7 mouse cellular contexts compared by ENCODE assay signal in the genomic region with DNA sequence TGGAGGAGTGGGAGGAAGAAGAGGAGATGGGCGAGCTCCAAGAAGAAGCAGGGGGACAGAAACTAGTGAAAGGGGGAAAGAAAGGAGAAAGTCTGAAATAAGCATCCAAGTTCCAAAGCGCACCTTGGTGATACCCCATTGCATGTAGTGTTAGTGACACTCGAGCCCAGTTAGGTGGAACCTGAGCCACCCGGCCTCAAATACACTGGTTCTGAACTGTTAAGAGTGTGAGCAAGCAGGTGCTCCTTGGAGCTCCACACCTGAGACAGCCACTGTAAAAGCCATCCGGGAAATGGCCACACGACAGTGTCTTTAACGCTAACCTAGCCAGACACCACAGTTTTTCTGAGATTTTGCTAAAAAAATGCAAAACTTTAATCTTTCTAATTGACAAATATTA. TPM values are rescaled to one million over a fixed set of nuclear protein-coding genes. Genes with fewer than 3 reads are reported as not detected.
A peak's percentile ranks its signal among the peaks of the same experiment; 100 is the strongest.
DNase-seq lines count a peak whose midpoint lies in the region; ATAC-seq and TF ChIP-seq lines count a peak whose summit lies in the region.

No protein-coding gene starts in this region.

- H3K4me2 ChIP-seq in lung, embryonic 14.5 days: peak overlapping the region; percentile 57
- peak overlapping the region; percentile 41 for H3K4me2 ChIP-seq in embryonic facial prominence, embryonic 12.5 days (replicated peaks)
- H3K4me2 ChIP-seq in hindbrain, embryonic 14.5 days (replicated peaks): peak overlapping the region; percentile 47
- H3K4me2 ChIP-seq in lung, embryonic 16.5 days (ENCODE audit: low read depth, low read length): peak overlapping the region; percentile 54

- peak overlapping the region; percentile 61 for H3K4me3 ChIP-seq in lung, embryonic 14.5 days (ENCODE audit: low read depth, low read length)
- H3K4me3 ChIP-seq in embryonic facial prominence, embryonic 12.5 days: peak overlapping the region; percentile 67
- H3K4me3 ChIP-seq in hindbrain, embryonic 14.5 days (replicated peaks; ENCODE audit: low read length): peak overlapping the region; percentile 66
- H3K4me3 ChIP-seq in lung, embryonic 16.5 days (ENCODE audit: low read length): peak overlapping the region; percentile 71

- H3K4me1 ChIP-seq in lung, embryonic 14.5 days (ENCODE audit: insufficient read depth): no peaks in the 10 kb centered on the region
- no peaks in the 10 kb centered on the region for H3K4me1 ChIP-seq in embryonic facial prominence, embryonic 12.5 days
- H3K4me1 ChIP-seq in hindbrain, embryonic 14.5 days (replicated peaks; ENCODE audit: control insufficient read depth, insufficient read depth, low read length): no peaks in the 10 kb centered on the region; the same call in 1 of the 2 replicates
- no peaks in the 10 kb centered on the region; the same call in 1 of the 2 replicates for H3K4me1 ChIP-seq in lung, embryonic 16.5 days (replicated peaks; ENCODE audit: control insufficient read depth, insufficient read depth, low read length)

- no peak for TF ChIP-seq CTCF in lung, embryonic 14.5 days (IDR thresholded peaks at IDR 0.05; ENCODE audit: low read depth)

- WGBS in lung, embryonic 14.5 days: 37% methylated on average over 7 of the region's 7 CpGs
- 35% methylated on average over 7 of the region's 7 CpGs for WGBS in embryonic facial prominence, embryonic 12.5 days
- WGBS in hindbrain, embryonic 14.5 days: 35% methylated on average over 7 of the region's 7 CpGs
- 32% methylated on average over 7 of the region's 7 CpGs for whole genome bisulfite sequencing in lung, embryonic 16.5 days

- H3K27me3 ChIP-seq in lung, embryonic 14.5 days (ENCODE audit: insufficient read depth, low read length): peaks cover 5% of the 10 kb centered on the region; the same call in 1 of the 2 replicates
- peaks cover 13% of the 10 kb centered on the region; the same call in 1 of the 2 replicates for H3K27me3 ChIP-seq in embryonic facial prominence, embryonic 12.5 days
- peaks cover 8% of the 10 kb centered on the region; the same call in 1 of the 2 replicates for H3K27me3 ChIP-seq in hindbrain, embryonic 14.5 days (ENCODE audit: control insufficient read depth, insufficient read depth, low read length)
- H3K27me3 ChIP-seq in lung, embryonic 16.5 days (ENCODE audit: control insufficient read depth, insufficient read depth, low read depth, low read length): no peaks in the 10 kb centered on the region; the same call in 1 of the 2 replicates

- H3K9ac ChIP-seq in lung, embryonic 14.5 days: peak overlapping the region; percentile 29; the same call in 1 of the 2 replicates
- H3K9ac ChIP-seq in embryonic facial prominence, embryonic 12.5 days: no peak overlapping the region
- peak overlapping the region; percentile 81 for H3K9ac ChIP-seq in hindbrain, embryonic 14.5 days
- H3K9ac ChIP-seq in lung, embryonic 16.5 days (ENCODE audit: low read length): peak overlapping the region; percentile 57

- no peaks in the 10 kb centered on the region for H3K36me3 ChIP-seq in lung, embryonic 14.5 days (ENCODE audit: insufficient read depth)
- no peaks in the 10 kb centered on the region for H3K36me3 ChIP-seq in embryonic facial prominence, embryonic 12.5 days
- H3K36me3 ChIP-seq in hindbrain, embryonic 14.5 days (replicated peaks; ENCODE audit: control insufficient read depth, insufficient read depth): no peaks in the 10 kb centered on the region
- H3K36me3 ChIP-seq in lung, embryonic 16.5 days (ENCODE audit: control insufficient read depth, insufficient read depth, low read length): no peaks in the 10 kb centered on the region

- no peak for ATAC-seq in lung, embryonic 14.5 days (ENCODE audit: insufficient read depth)
- no peak; the same call in 1 of the 2 replicates for ATAC-seq in embryonic facial prominence, embryonic 12.5 days (ENCODE audit: insufficient number of reproducible peaks, insufficient read depth, low FRiP score, low TSS enrichment)
- no peak for ATAC-seq in hindbrain, embryonic 14.5 days (ENCODE audit: low FRiP score)
- ATAC-seq in lung, embryonic 16.5 days (ENCODE audit: low read depth): no peak

- H3K9me3 ChIP-seq in lung, embryonic 14.5 days (ENCODE audit: low read depth, low read length): no peaks in the 10 kb centered on the region
- no peaks in the 10 kb centered on the region for H3K9me3 ChIP-seq in embryonic facial prominence, embryonic 12.5 days
- no peaks in the 10 kb centered on the region for H3K9me3 ChIP-seq in hindbrain, embryonic 14.5 days (ENCODE audit: control insufficient read depth, low read length)
- H3K9me3 ChIP-seq in lung, embryonic 16.5 days (ENCODE audit: control insufficient read depth, low read length): no peaks in the 10 kb centered on the region; the same call in 1 of the 2 replicates

- DNase-seq in lung, embryonic 14.5 days: peak; percentile 6
- DNase-seq in lung, postnatal 4 days: no peak
- DNase-seq in hindbrain, embryonic 14.5 days (ENCODE audit: low spot score): no peak
- DNase-seq in adrenal gland, postnatal 14 days: no peak
- no peak for DNase-seq in right cerebral cortex, postnatal 36 days (ENCODE audit: low spot score in 2 of 2)

- no peak overlapping the region for H3K27ac ChIP-seq in lung, embryonic 14.5 days (ENCODE audit: low read depth)
- no peak overlapping the region for H3K27ac ChIP-seq in embryonic facial prominence, embryonic 12.5 days
- H3K27ac ChIP-seq in hindbrain, embryonic 14.5 days: 0 out of 2 replicates have a peak overlapping the region, but pooled peaks have one; percentile 91
- no peak overlapping the region for H3K27ac ChIP-seq in lung, embryonic 16.5 days (ENCODE audit: low read length)

RNA-seq across cellular contexts. Expression of a gene that starts 0.5 kb away (rescaled TPM):
- polyA plus RNA-seq in lung, embryonic 14.5 days (2014; fragmentation: Nextera tagmentation; extraction: Ambion mirVana): 16.4 and 17.5 TPM in 2 replicates
- polyA plus RNA-seq in embryonic facial prominence, embryonic 12.5 days (2016; fragmentation: Nextera tagmentation; extraction: Ambion mirVana): 14.9 and 15.1 TPM in 2 replicates
- polyA plus RNA-seq in hindbrain, embryonic 14.5 days (2014; fragmentation: Nextera tagmentation; extraction: Ambion mirVana): 4.5 and 4.7 TPM in 2 replicates
- polyA plus RNA-seq in lung, embryonic 16.5 days (2015; fragmentation: Nextera tagmentation; extraction: Ambion mirVana): 8.5 and 9.3 TPM in 2 replicates
- total RNA-seq in adrenal gland, postnatal 14 days (2021): 12.9 and 14.8 TPM in 2 replicates
